Mouse (Mus musculus): ENCODE data around the gene Slc39a11.

Gene Slc39a11

DNA sequence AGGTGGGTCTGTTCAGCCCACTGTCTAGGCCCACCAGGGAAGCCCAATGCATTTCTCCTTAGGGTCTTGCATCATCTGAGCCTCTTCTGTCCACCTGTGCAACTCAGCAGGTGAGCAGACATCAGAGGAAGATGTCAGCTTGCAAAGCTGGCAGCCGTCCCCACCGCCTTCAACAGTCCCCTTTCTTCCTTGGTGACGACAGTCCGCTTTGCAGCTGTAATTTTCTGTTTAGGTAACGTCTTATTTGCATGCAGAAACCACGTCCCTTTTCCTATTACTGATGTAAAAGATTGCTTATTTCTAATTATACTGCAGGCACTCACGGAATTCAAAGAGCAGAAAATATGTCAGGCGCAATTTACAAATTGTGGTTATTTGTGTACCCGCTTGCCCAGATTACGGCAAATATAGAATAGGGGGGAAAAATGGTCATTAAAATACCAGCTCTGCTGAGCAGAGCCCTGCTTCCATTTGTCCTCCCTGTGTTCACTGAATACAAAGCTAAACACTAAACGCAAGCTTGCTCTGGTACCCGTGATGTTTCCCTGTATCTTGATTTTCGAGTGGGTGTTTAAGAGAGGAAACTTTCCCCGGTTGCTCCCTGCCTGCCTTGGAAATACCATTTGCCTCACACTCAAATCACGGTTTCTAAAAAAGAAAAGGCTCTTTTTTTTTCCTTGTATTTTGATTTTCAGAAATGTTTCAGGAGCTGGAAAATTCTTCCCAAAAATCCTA lies 230.8 kb downstream of the Slc39a11 start:
- in situ Hi-C loops (cut with MboI; ENCODE audit: low pct_unique_long_range_greater_than_20kb in 1 of 2, low sequenced_read_pairs in 2 of 2, unreplicated experiment in 1 of 2) = loop anchor here in 1 of 2 experiments (10.0 kb wide), 1 partner anchor 244 kb away; no protein-coding TSS in a partner anchor

GRCm38 (mm10) chr11:113417948-113418347 lies 231.9 kb downstream of the Slc39a11 start:
- in situ Hi-C loops (cut with MboI; ENCODE audit: low pct_unique_long_range_greater_than_20kb in 1 of 2, low sequenced_read_pairs in 2 of 2, unreplicated experiment in 1 of 2) = loop anchor here in 1 of 2 experiments (10.0 kb wide), 1 partner anchor 243 kb away; no protein-coding TSS in a partner anchor

DNA sequence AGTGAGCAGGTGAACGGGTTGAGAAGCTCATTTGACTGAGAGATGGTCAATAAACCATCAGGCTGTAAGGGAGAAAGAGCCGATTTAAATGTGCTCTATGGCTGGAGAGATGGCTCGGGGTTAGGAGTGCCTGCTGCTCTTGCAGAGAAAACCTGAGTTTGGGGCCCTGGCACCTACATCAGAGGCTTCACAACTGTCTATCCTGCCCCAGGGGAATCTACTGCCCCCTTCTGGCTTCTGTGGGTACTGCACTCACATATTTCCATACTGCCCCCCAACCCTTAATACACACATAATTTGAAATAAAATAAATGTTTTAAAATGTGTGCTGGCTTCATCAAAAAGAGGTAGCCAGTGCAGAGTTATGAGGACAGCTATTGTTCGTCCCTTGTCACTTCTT lies 237.3 kb downstream of the Slc39a11 start:
- in situ Hi-C loops (cut with MboI; ENCODE audit: low pct_unique_long_range_greater_than_20kb in 1 of 2, low sequenced_read_pairs in 2 of 2, unreplicated experiment in 1 of 2) = loop anchor here in 1 of 2 experiments (10.0 kb wide), 1 partner anchor 238 kb away; no protein-coding TSS in a partner anchor

- in situ Hi-C loops (cut with MboI; ENCODE audit: low pct_unique_long_range_greater_than_20kb in 1 of 2, low sequenced_read_pairs in 2 of 2, unreplicated experiment in 1 of 2) = loop anchor here in 1 of 2 experiments (10.0 kb wide), 1 partner anchor 237 kb away; no protein-coding TSS in a partner anchor
These were observed 238.1 kb downstream of the Slc39a11 start for GRCm38 (mm10) chr11:113411798-113412197.

DNA sequence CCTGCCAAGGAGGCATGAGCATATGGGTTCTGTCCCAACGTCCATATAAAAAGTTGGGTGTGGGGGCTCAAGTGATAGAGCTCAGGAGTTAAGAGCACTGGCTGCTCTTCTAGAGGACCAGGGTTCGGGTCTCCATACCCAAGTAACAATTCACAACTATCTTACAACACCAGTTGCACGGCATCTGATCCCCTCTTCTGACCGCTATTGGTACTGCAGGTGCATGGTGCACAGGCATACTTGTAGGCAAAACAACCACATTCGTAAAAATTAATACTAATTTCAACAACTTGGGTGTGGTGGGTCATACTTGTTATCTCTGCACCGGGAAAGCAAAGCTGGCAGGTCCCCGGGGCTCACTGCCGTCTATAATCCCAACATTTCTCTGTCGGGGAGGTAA lies 240.8 kb downstream of the Slc39a11 start:
- in situ Hi-C loops (cut with MboI; ENCODE audit: low pct_unique_long_range_greater_than_20kb in 1 of 2, low sequenced_read_pairs in 2 of 2, unreplicated experiment in 1 of 2) = loop anchor here (5.0 to 10.0 kb wide), 3 partner anchors 112 to 226 kb away; no protein-coding TSS in a partner anchor

GRCm38 (mm10) chr11:113407474-113407873 lies 242.4 kb downstream of the Slc39a11 start:
- in situ Hi-C loops (cut with MboI; ENCODE audit: low pct_unique_long_range_greater_than_20kb in 1 of 2, low sequenced_read_pairs in 2 of 2, unreplicated experiment in 1 of 2) = loop anchor here (5.0 to 10.0 kb wide), 3 partner anchors 110 to 227 kb away; no protein-coding TSS in a partner anchor

- in situ Hi-C loops (cut with MboI; ENCODE audit: low pct_unique_long_range_greater_than_20kb in 1 of 2, low sequenced_read_pairs in 2 of 2, unreplicated experiment in 1 of 2) = loop anchor here (10.0 kb wide), 2 partner anchors 106 to 234 kb away; no protein-coding TSS in a partner anchor
These were observed 249.0 kb downstream of the Slc39a11 start for GRCm38 (mm10) chr11:113400868-113401267.

GRCm38 (mm10) chr11:113399601-113400000 lies 250.3 kb downstream of the Slc39a11 start:
- in situ Hi-C loops (cut with MboI; ENCODE audit: low pct_unique_long_range_greater_than_20kb in 1 of 2, low sequenced_read_pairs in 2 of 2, unreplicated experiment in 1 of 2) = no loop called here

GRCm38 (mm10) chr11:113397394-113397793 lies 252.5 kb downstream of the Slc39a11 start:
- in situ Hi-C loops (cut with MboI; ENCODE audit: low pct_unique_long_range_greater_than_20kb in 1 of 2, low sequenced_read_pairs in 2 of 2, unreplicated experiment in 1 of 2) = no loop called here

DNA sequence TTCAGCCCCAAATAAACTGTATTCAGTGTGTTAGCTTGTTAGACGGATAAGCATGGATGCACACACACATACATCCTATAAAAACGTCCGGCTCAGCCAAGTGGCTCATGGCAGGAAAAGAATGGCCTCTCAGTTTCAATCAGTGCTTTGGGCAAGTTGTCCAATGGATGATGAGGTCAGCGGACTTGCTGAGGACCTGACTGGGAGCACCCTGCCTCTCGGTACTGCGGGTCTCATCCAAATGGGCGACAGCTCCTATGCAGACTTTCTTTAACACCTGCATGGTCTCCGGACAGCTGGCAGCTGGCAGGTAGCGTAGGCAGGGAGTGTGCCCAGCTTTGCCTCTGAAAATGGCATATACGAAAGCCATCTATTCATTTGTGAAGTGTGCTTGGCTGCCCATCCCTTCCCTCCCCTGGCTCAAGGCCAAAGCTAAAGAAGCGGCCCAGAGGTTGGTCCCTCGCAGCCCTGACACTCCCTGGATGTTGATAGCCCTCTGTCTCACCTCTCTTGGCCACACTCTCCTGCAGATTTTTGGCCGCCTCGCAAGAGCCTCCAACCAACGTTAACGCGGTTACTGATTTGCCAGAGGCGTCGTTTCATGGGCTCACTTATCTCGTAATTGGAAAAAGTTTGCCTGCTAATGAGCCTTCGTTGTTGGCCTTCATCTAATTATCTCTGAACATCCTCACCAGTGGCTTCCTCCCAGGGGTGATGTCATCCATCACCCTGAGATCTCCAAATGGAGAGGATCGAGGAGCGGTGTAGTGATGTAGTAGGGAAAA lies 256.3 kb downstream of the Slc39a11 start:
- in situ Hi-C loops (cut with MboI; ENCODE audit: low pct_unique_long_range_greater_than_20kb in 1 of 2, low sequenced_read_pairs in 2 of 2, unreplicated experiment in 1 of 2) = no loop called here

- in situ Hi-C loops (cut with MboI; ENCODE audit: low pct_unique_long_range_greater_than_20kb in 1 of 2, low sequenced_read_pairs in 2 of 2, unreplicated experiment in 1 of 2) = no loop called here
These were observed 258.2 kb downstream of the Slc39a11 start for GRCm38 (mm10) chr11:113391664-113392063.

GRCm38 (mm10) chr11:113389637-113390036 lies 260.2 kb downstream of the Slc39a11 start:
- in situ Hi-C loops (cut with MboI; ENCODE audit: low pct_unique_long_range_greater_than_20kb in 1 of 2, low sequenced_read_pairs in 2 of 2, unreplicated experiment in 1 of 2) = no loop called here

DNA sequence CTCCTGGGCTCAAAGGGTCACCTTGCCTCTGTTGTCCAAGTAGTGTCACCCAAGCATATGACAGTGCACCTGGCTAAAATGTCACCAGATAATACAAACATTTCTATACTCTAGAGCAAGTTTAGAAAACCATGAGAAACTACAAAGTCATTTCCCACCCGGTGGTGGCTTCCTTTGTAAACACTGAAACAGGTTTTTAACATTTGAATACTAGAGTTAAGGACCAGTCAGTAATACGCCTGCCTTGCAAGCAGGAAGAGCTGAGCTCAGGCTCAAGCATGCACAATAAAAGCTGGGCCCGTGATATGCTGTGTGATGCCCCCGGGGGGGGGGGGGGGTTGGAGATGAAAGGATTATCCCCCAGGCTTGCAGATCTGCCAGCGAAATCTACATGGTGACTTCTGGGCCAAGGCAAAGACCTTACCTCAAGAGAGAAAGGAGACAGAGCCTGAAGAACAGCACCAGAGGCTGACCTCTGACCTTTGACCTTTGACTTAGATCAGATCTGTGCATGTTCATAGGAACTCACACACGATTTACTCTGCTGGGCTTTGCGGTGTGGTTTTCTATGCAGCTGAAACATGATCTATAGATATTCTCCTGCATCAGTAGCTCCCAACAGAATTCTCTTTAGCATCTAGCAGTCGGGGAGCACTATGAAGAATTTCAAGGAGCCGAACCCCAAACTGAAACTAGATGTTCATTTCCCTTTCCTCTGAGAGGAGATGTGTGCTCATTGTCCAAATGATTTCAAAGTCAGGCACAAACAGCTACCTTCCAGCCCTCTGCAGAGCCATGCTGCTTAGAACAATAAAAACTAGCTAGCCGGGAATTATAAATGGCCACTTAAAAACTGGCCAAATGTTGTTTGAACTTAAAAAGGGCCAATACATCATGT lies 267.0 kb downstream of the Slc39a11 start:
- in situ Hi-C loops (cut with MboI; ENCODE audit: low pct_unique_long_range_greater_than_20kb in 1 of 2, low sequenced_read_pairs in 2 of 2, unreplicated experiment in 1 of 2) = no loop called here

DNA sequence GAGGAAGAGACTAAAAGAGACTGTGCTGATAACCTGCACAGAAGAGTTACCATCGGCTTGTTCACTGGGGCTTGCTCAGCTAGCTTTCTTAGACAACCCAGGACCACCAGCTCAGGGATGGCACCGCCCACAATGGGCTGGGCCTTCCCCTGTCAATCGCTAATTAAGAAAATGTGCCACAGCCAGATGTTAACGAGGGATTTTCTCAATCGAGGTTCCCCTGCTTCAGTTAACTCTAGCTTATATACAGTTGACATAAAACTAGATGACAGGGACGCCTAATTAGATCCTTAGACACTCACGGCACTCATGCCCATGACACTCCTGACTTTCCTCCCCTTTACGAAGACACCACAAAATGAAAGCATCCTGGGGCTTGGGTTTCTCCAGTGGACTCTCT lies 268.3 kb downstream of the Slc39a11 start:
- in situ Hi-C loops (cut with MboI; ENCODE audit: low pct_unique_long_range_greater_than_20kb in 1 of 2, low sequenced_read_pairs in 2 of 2, unreplicated experiment in 1 of 2) = no loop called here

GRCm38 (mm10) chr11:113378867-113379266 lies 271.0 kb downstream of the Slc39a11 start:
- in situ Hi-C loops (cut with MboI; ENCODE audit: low pct_unique_long_range_greater_than_20kb in 1 of 2, low sequenced_read_pairs in 2 of 2, unreplicated experiment in 1 of 2) = no loop called here

DNA sequence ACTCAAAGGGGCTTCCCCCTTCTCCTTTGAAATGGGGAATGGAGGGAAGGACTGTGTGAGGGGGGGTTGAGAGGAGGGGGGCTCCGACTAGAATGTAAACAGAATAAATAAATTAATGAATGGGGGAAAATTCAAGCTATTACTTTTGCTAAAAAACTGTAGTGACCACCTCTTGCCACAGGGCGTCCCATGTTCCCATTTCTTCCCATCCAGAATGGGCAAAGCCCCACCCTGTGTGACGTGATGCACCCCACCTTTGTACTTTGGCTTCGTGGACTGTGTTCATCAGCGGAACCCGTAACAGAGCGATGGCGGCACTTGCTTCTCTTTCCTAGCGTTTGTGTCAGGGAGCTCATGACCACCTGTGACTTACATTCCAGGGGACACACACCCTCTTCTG lies 273.8 kb downstream of the Slc39a11 start:
- in situ Hi-C loops (cut with MboI; ENCODE audit: low pct_unique_long_range_greater_than_20kb in 1 of 2, low sequenced_read_pairs in 2 of 2, unreplicated experiment in 1 of 2) = no loop called here

- in situ Hi-C loops (cut with MboI; ENCODE audit: low pct_unique_long_range_greater_than_20kb in 1 of 2, low sequenced_read_pairs in 2 of 2, unreplicated experiment in 1 of 2) = no loop called here
These were observed 276.0 kb downstream of the Slc39a11 start for GRCm38 (mm10) chr11:113373926-113374325.

DNA sequence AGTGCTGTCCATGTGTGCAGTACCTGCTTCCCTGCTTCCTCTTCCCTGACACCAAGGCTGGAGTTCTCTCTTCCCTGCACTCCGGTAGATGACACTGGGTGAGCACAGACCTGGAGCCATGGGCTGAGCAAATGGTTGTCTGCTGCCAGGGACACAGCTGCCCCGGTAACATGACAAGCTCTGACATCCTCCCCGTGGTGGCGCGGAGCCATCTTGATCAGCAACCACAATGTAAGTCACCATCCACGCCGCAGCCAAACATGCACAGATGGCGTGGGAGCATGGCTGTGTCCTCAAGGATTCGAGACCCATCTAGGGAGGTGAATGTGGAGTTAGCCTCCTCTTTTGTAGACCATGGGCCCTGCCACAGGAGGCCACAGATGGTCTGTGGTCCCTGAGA lies 276.5 kb downstream of the Slc39a11 start:
- in situ Hi-C loops (cut with MboI; ENCODE audit: low pct_unique_long_range_greater_than_20kb in 1 of 2, low sequenced_read_pairs in 2 of 2, unreplicated experiment in 1 of 2) = no loop called here
